Mouse (Mus musculus) lung, postnatal 25 days (tissue): ENCODE results near the gene Gm20431.
A peak's percentile ranks its signal among the peaks of the same experiment; 100 is the strongest.

Source experiments
- DNase-seq: peaks from one replicate; pipeline ENCODE4 v3.0.0; 2022; ENCODE audit warnings: low spot score

Gene Gm20431

GRCm38 (mm10) chr2:167597492-167598186 is 63.7 kb downstream of the Gm20431 start:
- DNase-seq: no peak

- no peak for DNase-seq
Observed at GRCm38 (mm10) chr2:167596726-167597491, 64.4 kb downstream of the Gm20431 start.

GRCm38 (mm10) chr2:167596262-167596661 is 65.0 kb downstream of the Gm20431 start:
- DNase-seq: no peak

GRCm38 (mm10) chr2:167595761-167596171 is 65.5 kb downstream of the Gm20431 start:
- DNase-seq: peak; percentile 30

GRCm38 (mm10) chr2:167594444-167594934 is 66.8 kb downstream of the Gm20431 start:
- peak; percentile 92 for DNase-seq

- DNase-seq: no peak
Observed at GRCm38 (mm10) chr2:167593551-167594250, 67.6 kb downstream of the Gm20431 start.

GRCm38 (mm10) chr2:167588774-167589577 is 72.3 kb downstream of the Gm20431 start:
- peak; percentile 86 for DNase-seq

- DNase-seq: peak; percentile 57
Observed at GRCm38 (mm10) chr2:167586976-167587375, 74.3 kb downstream of the Gm20431 start.

GRCm38 (mm10) chr2:167586041-167586440 is 75.3 kb downstream of the Gm20431 start:
- peak; percentile 79 for DNase-seq

GRCm38 (mm10) chr2:167585273-167585672 is 76.0 kb downstream of the Gm20431 start:
- DNase-seq: no peak

- peak; percentile 65 for DNase-seq
Observed at GRCm38 (mm10) chr2:167583161-167583952, 77.9 kb downstream of the Gm20431 start.

- DNase-seq: peak; percentile 27
Observed at GRCm38 (mm10) chr2:167578521-167578920, 82.8 kb downstream of the Gm20431 start.

- DNase-seq: no peak
Observed at GRCm38 (mm10) chr2:167577186-167577785, 84.0 kb downstream of the Gm20431 start.

- no peak for DNase-seq
Observed at GRCm38 (mm10) chr2:167576121-167576620, 85.1 kb downstream of the Gm20431 start.

- no peak for DNase-seq
Observed at GRCm38 (mm10) chr2:167575581-167575980, 85.7 kb downstream of the Gm20431 start.

GRCm38 (mm10) chr2:167574814-167575213 is 86.5 kb downstream of the Gm20431 start:
- peak; percentile 43 for DNase-seq

GRCm38 (mm10) chr2:167571442-167572220 is 89.7 kb downstream of the Gm20431 start:
- no peak for DNase-seq

GRCm38 (mm10) chr2:167570815-167571214 is 90.5 kb downstream of the Gm20431 start:
- DNase-seq: no peak

- DNase-seq: peak; percentile 84
Observed at GRCm38 (mm10) chr2:167569934-167570651, 91.2 kb downstream of the Gm20431 start.
